Mouse (Mus musculus) kidney, adult 2 months (tissue): ENCODE results near the gene Prkar1b.

Experiments
- CTCF ChIP-seq: fragments of 200-500 bp; conservative IDR thresholded peaks from 2 replicates; pipeline ENCODE4 v1.5.1; 2011; ENCODE audit warnings: low read depth, mild to moderate bottlenecking, control low read depth, low read length, moderate library complexity, mixed read lengths; ENCODE audit not compliant: insufficient read depth, insufficient read length
- POLR2A ChIP-seq: fragments of 200-500 bp; IDR thresholded peaks from one replicate; pipeline ENCODE4 v1.6.1; 2011; ENCODE audit warnings: low read depth, low read length, control low read depth

GRCm38 (mm10) chr5:139077311-139078155, 72.3 kb downstream of the Prkar1b start:
- no peak for TF ChIP-seq POLR2A
- TF ChIP-seq CTCF = no peak
